Mouse (Mus musculus): ENCODE results near the gene Tmem107.
A peak's percentile ranks its signal among the peaks of the same experiment; 100 is the strongest.

The Tmem107 gene

GRCm38 (mm10) chr11:69095511-69096231 lies 25.1 kb downstream of the Tmem107 start:
- peak in 1 of 2 experiments; percentile 72 for DNase-seq

GRCm38 (mm10) chr11:69096360-69096986 lies 25.9 kb downstream of the Tmem107 start:
- no peak for DNase-seq

- DNase-seq: peak; percentile 100
Observed at GRCm38 (mm10) chr11:69096987-69097900, 26.6 kb downstream of the Tmem107 start.

GRCm38 (mm10) chr11:69098039-69098761 lies 27.6 kb downstream of the Tmem107 start:
- no peak for DNase-seq

- peak; percentile 98 to 99 for DNase-seq
Observed at GRCm38 (mm10) chr11:69098762-69099091, 28.1 kb downstream of the Tmem107 start.

- DNase-seq: peak; percentile 91
Observed at GRCm38 (mm10) chr11:69099177-69099914, 28.7 kb downstream of the Tmem107 start.

- peak; percentile 95 to 96 for DNase-seq
Observed at GRCm38 (mm10) chr11:69099915-69100345, 29.3 kb downstream of the Tmem107 start.

- peak in 1 of 2 experiments; percentile 14 for DNase-seq
Observed at GRCm38 (mm10) chr11:69100639-69101360, 30.2 kb downstream of the Tmem107 start.

GRCm38 (mm10) chr11:69101604-69102402 lies 31.2 kb downstream of the Tmem107 start:
- no peak for DNase-seq

GRCm38 (mm10) chr11:69102403-69102725 lies 31.8 kb downstream of the Tmem107 start:
- DNase-seq: no peak

- no peak for DNase-seq
Observed at GRCm38 (mm10) chr11:69103121-69103520, 32.5 kb downstream of the Tmem107 start.

- DNase-seq: no peak
Observed at GRCm38 (mm10) chr11:69103531-69104435, 33.2 kb downstream of the Tmem107 start.

- no peak for DNase-seq
Observed at GRCm38 (mm10) chr11:69104487-69104886, 33.9 kb downstream of the Tmem107 start.

- peak in 1 of 2 experiments; percentile 15 for DNase-seq
Observed at GRCm38 (mm10) chr11:69105227-69105626, 34.6 kb downstream of the Tmem107 start.

GRCm38 (mm10) chr11:69105796-69106195 lies 35.2 kb downstream of the Tmem107 start:
- DNase-seq: no peak

GRCm38 (mm10) chr11:69106299-69106698 lies 35.7 kb downstream of the Tmem107 start:
- DNase-seq: peak in 1 of 2 experiments; percentile 26

- no peak for DNase-seq
Observed at GRCm38 (mm10) chr11:69106842-69107241, 36.2 kb downstream of the Tmem107 start.

GRCm38 (mm10) chr11:69107676-69108075 lies 37.1 kb downstream of the Tmem107 start:
- DNase-seq: no peak

GRCm38 (mm10) chr11:69108223-69108622 lies 37.6 kb downstream of the Tmem107 start:
- no peak for DNase-seq

Measured in lung, postnatal 4 days (tissue).